Mouse (Mus musculus): ENCODE results near the gene Myo18a. TPM values are rescaled to one million over a fixed set of nuclear protein-coding genes. Genes with fewer than 3 reads are reported as not detected.

Gene Myo18a
- polyA plus RNA-seq, 1 experiment from 2014 or later = 96.7 TPM

DNA sequence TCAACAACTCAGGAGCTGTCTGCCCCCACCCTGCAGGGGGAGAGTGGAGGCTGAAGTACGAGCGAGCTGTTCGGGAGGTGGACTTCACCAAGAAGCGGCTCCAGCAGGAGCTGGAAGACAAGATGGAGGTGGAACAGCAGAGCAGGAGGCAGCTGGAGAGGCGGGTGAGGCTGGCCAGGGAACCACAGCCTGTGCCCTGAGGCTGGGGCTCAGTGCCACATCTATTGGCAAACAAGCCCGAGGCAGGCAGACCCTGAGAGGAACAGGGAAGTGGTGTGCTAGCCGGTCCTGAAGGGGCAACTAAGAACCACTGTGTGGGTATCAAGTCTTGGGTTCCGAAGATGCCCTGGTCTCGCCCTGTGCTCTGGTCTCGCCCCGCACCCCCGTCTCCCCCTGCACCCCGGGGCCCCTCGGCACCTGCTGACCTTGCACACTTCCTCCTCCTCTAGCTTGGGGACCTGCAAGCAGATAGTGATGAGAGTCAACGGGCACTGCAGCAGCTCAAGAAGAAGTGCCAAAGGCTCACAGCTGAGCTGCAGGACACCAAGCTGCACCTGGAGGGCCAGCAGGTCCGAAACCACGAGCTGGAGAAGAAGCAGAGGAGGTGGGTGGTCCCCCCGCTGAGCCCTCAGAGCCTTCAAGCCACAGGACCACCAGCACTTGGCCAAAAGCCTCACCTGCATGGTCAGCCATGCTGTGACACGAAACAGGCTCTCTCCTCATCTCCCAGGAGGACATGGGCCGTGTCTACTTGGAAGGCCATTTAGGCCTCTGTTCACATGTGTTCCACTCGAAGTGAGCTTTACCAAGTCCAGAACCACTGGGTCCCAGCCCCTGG, 80.2 kb downstream of the Myo18a start:
- Histone ChIP-seq H3K9ac (ENCODE audit: low read depth, low read length) (no peak overlapping the region), H3K4me2 (no peak overlapping the region), H3K27ac (ENCODE audit: low read depth, low read length) (no peak overlapping the region), H3K27me3 (ENCODE audit: control insufficient read depth, insufficient read depth, low read length) (no peaks in the 10 kb centered on the region), H3K4me3 (ENCODE audit: low read depth, low read length) (no peak overlapping the region), H3K36me3 (ENCODE audit: control insufficient read depth, insufficient read depth, low read length) (peaks cover 47% of the 10 kb centered on the region), H3K4me1 (ENCODE audit: control insufficient read depth, insufficient read depth, low read length) (no peaks in the 10 kb centered on the region; the same call in 1 of the 2 replicates), H3K9me3 (replicated peaks; ENCODE audit: control insufficient read depth, low read length) (no peaks in the 10 kb centered on the region)
- ATAC-seq (replicated peaks; ENCODE audit: insufficient number of reproducible peaks, low FRiP score, low TSS enrichment) = no peak
- WGBS (ENCODE audit: insufficient replicate concordance) = 84% methylated on average over 21 of the region's 21 CpGs

- no peak for ATAC-seq (replicated peaks; ENCODE audit: insufficient number of reproducible peaks, low FRiP score, low TSS enrichment)
- H3K4me2 ChIP-seq = no peak overlapping the region
- H3K36me3 ChIP-seq (ENCODE audit: control insufficient read depth, insufficient read depth, low read length) = peaks cover 47% of the 10 kb centered on the region
- H3K9me3 ChIP-seq (replicated peaks; ENCODE audit: control insufficient read depth, low read length) = no peaks in the 10 kb centered on the region
- H3K27ac ChIP-seq (ENCODE audit: low read depth, low read length) = no peak overlapping the region
- H3K4me1 ChIP-seq (ENCODE audit: control insufficient read depth, insufficient read depth, low read length) = no peaks in the 10 kb centered on the region; the same call in 1 of the 2 replicates
- no peaks in the 10 kb centered on the region for H3K27me3 ChIP-seq (ENCODE audit: control insufficient read depth, insufficient read depth, low read length)
- H3K4me3 ChIP-seq (ENCODE audit: low read depth, low read length) = no peak overlapping the region
- no peak overlapping the region for H3K9ac ChIP-seq (ENCODE audit: low read depth, low read length)
- WGBS (ENCODE audit: insufficient replicate concordance) = 52% methylated on average over 4 of the region's 4 CpGs
These were observed 80.8 kb downstream of the Myo18a start for GRCm38 (mm10) chr11:77843906-77844200.

DNA sequence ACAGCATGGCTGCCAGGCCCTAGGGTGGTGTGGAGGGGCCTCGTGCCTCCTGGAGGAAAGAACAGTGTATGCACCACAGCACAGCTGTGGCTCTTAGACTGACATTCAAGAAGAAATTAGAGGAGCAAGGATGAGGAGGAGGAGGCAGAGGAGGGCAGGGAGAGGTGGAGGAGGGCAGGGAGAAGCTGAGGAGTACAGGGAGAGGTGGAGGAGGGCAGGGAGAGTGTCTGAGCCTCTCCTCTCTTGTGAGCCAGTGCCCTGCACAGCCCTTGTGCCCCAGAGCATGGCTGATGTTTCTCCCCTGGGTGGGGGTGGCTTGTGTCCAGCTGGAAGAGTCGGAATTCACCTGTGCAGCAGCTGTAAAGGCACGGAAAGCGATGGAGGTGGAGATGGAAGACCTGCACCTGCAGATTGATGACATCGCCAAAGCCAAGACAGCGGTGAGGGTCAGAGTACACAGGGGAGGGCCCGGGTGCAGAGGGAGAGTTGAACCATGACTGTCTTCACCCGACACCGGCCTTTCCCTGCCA, 84.6 kb downstream of the Myo18a start:
- 49% methylated on average over 9 of the region's 9 CpGs for WGBS (ENCODE audit: insufficient replicate concordance)
- Histone ChIP-seq H3K4me3 (ENCODE audit: low read depth, low read length) (no peak overlapping the region), H3K27ac (ENCODE audit: low read depth, low read length) (no peak overlapping the region), H3K4me2 (no peak overlapping the region), H3K27me3 (ENCODE audit: control insufficient read depth, insufficient read depth, low read length) (no peaks in the 10 kb centered on the region), H3K4me1 (ENCODE audit: control insufficient read depth, insufficient read depth, low read length) (no peaks in the 10 kb centered on the region; the same call in none of the 2 replicates), H3K36me3 (ENCODE audit: control insufficient read depth, insufficient read depth, low read length) (peaks cover 40% of the 10 kb centered on the region), H3K9me3 (replicated peaks; ENCODE audit: control insufficient read depth, low read length) (no peaks in the 10 kb centered on the region), H3K9ac (ENCODE audit: low read depth, low read length) (no peak overlapping the region)
- no peak for ATAC-seq (replicated peaks; ENCODE audit: insufficient number of reproducible peaks, low FRiP score, low TSS enrichment)

- no peak for ATAC-seq (replicated peaks; ENCODE audit: insufficient number of reproducible peaks, low FRiP score, low TSS enrichment)
- WGBS (ENCODE audit: insufficient replicate concordance) = 47% methylated on average over 5 of the region's 5 CpGs
- H3K4me1 ChIP-seq (ENCODE audit: control insufficient read depth, insufficient read depth, low read length) = no peaks in the 10 kb centered on the region; the same call in none of the 2 replicates
- peaks cover 38% of the 10 kb centered on the region for H3K36me3 ChIP-seq (ENCODE audit: control insufficient read depth, insufficient read depth, low read length)
- H3K4me2 ChIP-seq = no peak overlapping the region
- no peak overlapping the region for H3K27ac ChIP-seq (ENCODE audit: low read depth, low read length)
- no peak overlapping the region for H3K4me3 ChIP-seq (ENCODE audit: low read depth, low read length)
- H3K9me3 ChIP-seq (replicated peaks; ENCODE audit: control insufficient read depth, low read length) = no peaks in the 10 kb centered on the region
- no peak overlapping the region for H3K9ac ChIP-seq (ENCODE audit: low read depth, low read length)
- H3K27me3 ChIP-seq (ENCODE audit: control insufficient read depth, insufficient read depth, low read length) = no peaks in the 10 kb centered on the region
These were observed 85.1 kb downstream of the Myo18a start for GRCm38 (mm10) chr11:77848131-77848530.

DNA sequence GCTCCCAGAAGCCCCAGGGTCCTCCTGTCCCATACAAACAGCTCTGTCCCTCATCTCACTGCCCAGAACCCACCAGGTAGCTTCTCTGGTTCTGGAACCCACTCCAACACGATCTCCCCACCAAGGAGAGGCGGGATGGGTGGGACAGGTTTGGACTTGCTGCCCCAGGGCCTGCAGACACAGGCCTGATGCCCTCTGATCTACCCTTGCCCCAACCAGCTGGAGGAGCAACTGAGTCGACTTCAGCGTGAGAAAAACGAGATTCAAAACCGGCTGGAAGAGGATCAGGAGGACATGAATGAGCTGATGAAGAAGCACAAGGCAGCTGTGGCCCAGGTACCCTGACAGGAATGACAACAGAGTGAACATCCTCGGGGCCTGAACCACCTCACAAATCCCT, 86.1 kb downstream of the Myo18a start:
- H3K36me3 ChIP-seq (ENCODE audit: control insufficient read depth, insufficient read depth, low read length) = peaks cover 41% of the 10 kb centered on the region
- no peak overlapping the region for H3K27ac ChIP-seq (ENCODE audit: low read depth, low read length)

GRCm38 (mm10) chr11:77850401-77851244, 87.6 kb downstream of the Myo18a start:
- Histone ChIP-seq H3K36me3 (ENCODE audit: control insufficient read depth, insufficient read depth, low read length) (peaks cover 41% of the 10 kb centered on the region), H3K4me2 (no peak overlapping the region), H3K4me3 (ENCODE audit: low read depth, low read length) (no peak overlapping the region), H3K4me1 (ENCODE audit: control insufficient read depth, insufficient read depth, low read length) (peaks cover 4% of the 10 kb centered on the region), H3K27me3 (ENCODE audit: control insufficient read depth, insufficient read depth, low read length) (no peaks in the 10 kb centered on the region), H3K9me3 (replicated peaks; ENCODE audit: control insufficient read depth, low read length) (no peaks in the 10 kb centered on the region), H3K27ac (ENCODE audit: low read depth, low read length) (no peak overlapping the region), H3K9ac (ENCODE audit: low read depth, low read length) (no peak overlapping the region)
- WGBS (ENCODE audit: insufficient replicate concordance) = 56% methylated on average over 24 of the region's 24 CpGs
- ATAC-seq (replicated peaks; ENCODE audit: insufficient number of reproducible peaks, low FRiP score, low TSS enrichment) = no peak

More for the DNA sequence above, 86.1 kb downstream of the Myo18a start:
- H3K27me3 ChIP-seq (ENCODE audit: control insufficient read depth, insufficient read depth, low read length) = no peaks in the 10 kb centered on the region
- no peak overlapping the region for H3K4me2 ChIP-seq
- no peaks in the 10 kb centered on the region for H3K9me3 ChIP-seq (replicated peaks; ENCODE audit: control insufficient read depth, low read length)
- H3K4me3 ChIP-seq (ENCODE audit: low read depth, low read length) = no peak overlapping the region
- H3K9ac ChIP-seq (ENCODE audit: low read depth, low read length) = 0 out of 2 replicates have a peak overlapping the region, but pooled peaks have one; percentile 52
- 70% methylated on average over 7 of the region's 7 CpGs for WGBS (ENCODE audit: insufficient replicate concordance)
- ATAC-seq (replicated peaks; ENCODE audit: insufficient number of reproducible peaks, low FRiP score, low TSS enrichment) = no peak
- H3K4me1 ChIP-seq (ENCODE audit: control insufficient read depth, insufficient read depth, low read length) = peaks cover 4% of the 10 kb centered on the region

GRCm38 (mm10) chr11:77851483-77852010, 88.5 kb downstream of the Myo18a start:
- WGBS (ENCODE audit: insufficient replicate concordance) = 68% methylated on average over 6 of the region's 6 CpGs
- no peak overlapping the region for H3K4me2 ChIP-seq
- H3K27ac ChIP-seq (ENCODE audit: low read depth, low read length) = no peak overlapping the region
- no peak for ATAC-seq (replicated peaks; ENCODE audit: insufficient number of reproducible peaks, low FRiP score, low TSS enrichment)
- peaks cover 4% of the 10 kb centered on the region for H3K4me1 ChIP-seq (ENCODE audit: control insufficient read depth, insufficient read depth, low read length)
- no peak overlapping the region for H3K4me3 ChIP-seq (ENCODE audit: low read depth, low read length)
- no peak overlapping the region for H3K9ac ChIP-seq (ENCODE audit: low read depth, low read length)
- peaks cover 39% of the 10 kb centered on the region for H3K36me3 ChIP-seq (ENCODE audit: control insufficient read depth, insufficient read depth, low read length)
- no peaks in the 10 kb centered on the region for H3K9me3 ChIP-seq (replicated peaks; ENCODE audit: control insufficient read depth, low read length)
- H3K27me3 ChIP-seq (ENCODE audit: control insufficient read depth, insufficient read depth, low read length) = no peaks in the 10 kb centered on the region

- Histone ChIP-seq H3K27me3 (ENCODE audit: control insufficient read depth, insufficient read depth, low read length) (no peaks in the 10 kb centered on the region), H3K27ac (ENCODE audit: low read depth, low read length) (no peak overlapping the region), H3K9ac (ENCODE audit: low read depth, low read length) (no peak overlapping the region), H3K4me3 (ENCODE audit: low read depth, low read length) (no peak overlapping the region), H3K36me3 (ENCODE audit: control insufficient read depth, insufficient read depth, low read length) (peaks cover 34% of the 10 kb centered on the region), H3K4me2 (no peak overlapping the region), H3K9me3 (replicated peaks; ENCODE audit: control insufficient read depth, low read length) (no peaks in the 10 kb centered on the region), H3K4me1 (ENCODE audit: control insufficient read depth, insufficient read depth, low read length) (peaks cover 4% of the 10 kb centered on the region)
- 57% methylated on average over 3 of the region's 3 CpGs for WGBS (ENCODE audit: insufficient replicate concordance)
- no peak for ATAC-seq (replicated peaks; ENCODE audit: insufficient number of reproducible peaks, low FRiP score, low TSS enrichment)
These were observed 89.1 kb downstream of the Myo18a start for GRCm38 (mm10) chr11:77852195-77852594.

Measured in heart, embryonic 11.5 days (tissue).